Comparison of ENCODE assay signal across 8 mouse cellular contexts in the genomic region with DNA sequence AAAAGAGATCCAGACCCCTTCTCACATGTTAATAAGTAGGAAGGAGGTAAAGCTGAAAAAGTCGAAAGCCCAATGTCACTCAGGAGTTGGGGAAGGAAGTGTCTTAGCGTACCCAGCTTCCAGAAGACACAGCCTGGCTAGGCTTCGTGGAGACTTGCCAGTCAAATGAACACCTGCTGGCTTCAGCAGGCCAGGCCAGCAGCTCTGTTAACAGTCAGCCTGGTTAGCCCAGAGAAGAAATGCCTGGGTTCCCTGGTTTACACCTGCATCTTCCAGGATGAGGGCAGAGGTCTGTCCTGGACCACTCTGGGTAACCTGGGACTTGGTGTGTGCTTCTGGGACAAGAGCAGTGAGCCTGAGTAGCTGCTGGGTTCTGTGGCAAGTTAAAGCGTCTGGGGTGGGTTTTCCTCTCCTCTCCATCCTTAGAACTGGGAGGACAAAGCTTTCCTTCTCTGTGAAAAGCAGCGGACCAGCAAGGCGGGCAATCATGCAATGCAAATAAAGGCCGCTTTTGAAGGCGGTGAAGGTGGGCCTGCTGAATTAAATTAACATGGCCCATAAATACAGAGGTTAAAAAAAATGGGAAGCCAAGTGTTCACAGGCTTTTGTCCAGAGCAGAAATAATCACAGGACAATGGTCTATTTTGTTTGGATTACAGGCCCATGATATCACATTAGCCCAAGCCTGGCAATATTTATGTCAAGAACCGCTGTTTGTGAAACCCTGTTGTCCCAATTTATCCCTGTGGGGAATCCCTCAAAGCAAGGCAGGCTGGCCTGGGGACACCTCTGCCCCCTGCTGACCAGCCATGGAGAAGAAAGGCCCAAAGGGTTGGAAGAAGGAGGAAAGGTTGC.
DNase-seq lines count a peak whose midpoint lies in the region; ATAC-seq and TF ChIP-seq lines count a peak whose summit lies in the region.

No protein-coding gene starts in this region.

- H3K4me1 ChIP-seq in kidney, adult 2 months (ENCODE audit: control insufficient read depth, insufficient read depth, low read length), result no peaks in the 10 kb centered on the region
- peaks cover 2% of the 10 kb centered on the region; the same call in 1 of the 2 replicates for H3K4me1 ChIP-seq in bone marrow macrophage, adult 2 months (ENCODE audit: control insufficient read depth, insufficient read depth, low read length)
- peaks cover 6% of the 10 kb centered on the region; the same call in 1 of the 2 replicates for H3K4me1 ChIP-seq in forebrain, postnatal 0 days (ENCODE audit: insufficient read depth)
- H3K4me1 ChIP-seq in lung, postnatal 0 days (ENCODE audit: insufficient read depth, low read depth, low read length), result no peaks in the 10 kb centered on the region

- H3K4me3 ChIP-seq in kidney, adult 2 months (ENCODE audit: insufficient read depth, low read depth, low read length), result no peak overlapping the region
- H3K4me3 ChIP-seq in bone marrow macrophage, adult 2 months (ENCODE audit: insufficient read depth, low read length), result no peak overlapping the region
- H3K4me3 ChIP-seq in forebrain, postnatal 0 days (ENCODE audit: low read depth, low read length), result no peak overlapping the region
- no peak overlapping the region for H3K4me3 ChIP-seq in lung, postnatal 0 days (ENCODE audit: low read depth, low read length)

- TF ChIP-seq POLR2A in kidney, adult 2 months (IDR thresholded peaks at IDR 0.05; ENCODE audit: low read depth, low read length), result no peak
- no peak for TF ChIP-seq POLR2A in bone marrow macrophage, adult 2 months (IDR thresholded peaks at IDR 0.05; ENCODE audit: borderline replicate concordance, low read depth, low read length)

- H3K9ac ChIP-seq in forebrain, postnatal 0 days, result no peak overlapping the region
- H3K9ac ChIP-seq in lung, postnatal 0 days (replicated peaks; ENCODE audit: low read depth), result no peak overlapping the region

- no peak overlapping the region for H3K4me2 ChIP-seq in forebrain, postnatal 0 days (ENCODE audit: low read depth)
- H3K4me2 ChIP-seq in lung, postnatal 0 days (replicated peaks; ENCODE audit: low read depth, low read length), result no peak overlapping the region

- H3K36me3 ChIP-seq in kidney, adult 2 months (ENCODE audit: control insufficient read depth, insufficient read depth, low read length), result no peaks in the 10 kb centered on the region
- no peaks in the 10 kb centered on the region for H3K36me3 ChIP-seq in forebrain, postnatal 0 days (ENCODE audit: insufficient read depth)
- no peaks in the 10 kb centered on the region for H3K36me3 ChIP-seq in lung, postnatal 0 days (ENCODE audit: insufficient read depth, low read length)

- 0 out of 2 replicates have a peak, but pooled peaks have one; percentile 8 for ATAC-seq in forebrain, postnatal 0 days
- 0 out of 2 replicates have a peak, but pooled peaks have one; percentile 32 for ATAC-seq in lung, postnatal 0 days
- no peak for ATAC-seq in inflammation-experienced regulatory T-cells, adult 6 months

- H3K27me3 ChIP-seq in kidney, adult 2 months (replicated peaks; ENCODE audit: control insufficient read depth, insufficient read depth, low read length), result no peaks in the 10 kb centered on the region
- no peaks in the 10 kb centered on the region for H3K27me3 ChIP-seq in forebrain, postnatal 0 days (ENCODE audit: insufficient read depth, low read length)
- H3K27me3 ChIP-seq in lung, postnatal 0 days (replicated peaks; ENCODE audit: insufficient read depth, low read length), result no peaks in the 10 kb centered on the region

- no peak overlapping the region for H3K27ac ChIP-seq in kidney, adult 2 months (ENCODE audit: insufficient read depth, low read depth, low read length)
- H3K27ac ChIP-seq in bone marrow macrophage, adult 2 months (ENCODE audit: insufficient read depth, low read depth, low read length), result no peak overlapping the region
- no peak overlapping the region for H3K27ac ChIP-seq in forebrain, postnatal 0 days (ENCODE audit: low read depth, low read length)
- no peak overlapping the region for H3K27ac ChIP-seq in lung, postnatal 0 days (ENCODE audit: low read length)

- TF ChIP-seq EP300 in lung, postnatal 0 days (IDR thresholded peaks at IDR 0.05), result no peak

- TF ChIP-seq CTCF in kidney, adult 2 months (conservative IDR thresholded peaks at IDR 0.05; ENCODE audit: insufficient read depth, insufficient read length, low read depth, low read length), result peak; percentile 56
- TF ChIP-seq CTCF in bone marrow macrophage, adult 2 months (IDR thresholded peaks at IDR 0.05; ENCODE audit: low read depth, low read length), result peak; percentile 39; the same call in 1 of the 2 replicates
- peak; percentile 50 for TF ChIP-seq CTCF in forebrain, postnatal 0 days (IDR thresholded peaks at IDR 0.05; ENCODE audit: low read depth)
- peak; percentile 61 for TF ChIP-seq CTCF in lung, postnatal 0 days (IDR thresholded peaks at IDR 0.05)

- WGBS in kidney, adult 2 months, result 68% methylated on average over 9 of the region's 9 CpGs
- 20% methylated on average over 9 of the region's 9 CpGs for WGBS in forebrain, postnatal 0 days
- WGBS in lung, postnatal 0 days, result 56% methylated on average over 9 of the region's 9 CpGs

- no peaks in the 10 kb centered on the region for H3K9me3 ChIP-seq in forebrain, postnatal 0 days (ENCODE audit: low read length)
- H3K9me3 ChIP-seq in lung, postnatal 0 days (ENCODE audit: low read length), result no peaks in the 10 kb centered on the region

- peak; percentile 41 for DNase-seq in kidney, adult 2 months
- no peak for DNase-seq in kidney, adult 11 months
- DNase-seq in forebrain, postnatal 0 days, result no peak
- peak; percentile 24 for DNase-seq in lung, postnatal 0 days (ENCODE audit: low spot score)
- DNase-seq in T-cell, adult 2 months (ENCODE audit: low spot score), result no peak
- no peak for DNase-seq in spleen, postnatal 36 days (ENCODE audit: low spot score in 2 of 2)

Comparison
In these comparisons a context has a peak if more than half of its experiments do, and no peak if none do; other contexts are left out.
1. DNase-seq: peak in kidney, adult 2 months (single experiment) and lung, postnatal 0 days (single experiment); none in kidney, adult 11 months (single experiment), forebrain, postnatal 0 days (single experiment), T-cell, adult 2 months (single experiment) and spleen, postnatal 36 days (0 of 2).
2. Peak in every context shown above with its lines, with median percentiles within 50 percentile points of each other: CTCF ChIP-seq.